Mouse (Mus musculus): ENCODE results near the gene Rnft2. TPM values are rescaled to one million over a fixed set of nuclear protein-coding genes. Genes with fewer than 3 reads are reported as not detected.

Rnft2 gene
- total and polyA plus RNA-seq, 3 experiments = 0.42 to 0.71 TPM; not detected in 1

GRCm38 (mm10) chr5:118190491-118190890, 54.4 kb downstream of the Rnft2 start:
- Histone ChIP-seq H3K36me3 (ENCODE audit: control insufficient read depth in 1 of 2, insufficient read depth in 2 of 2, low read length in 2 of 2) (no peaks in the 10 kb centered on the region), H3K9me3 (replicated peaks; ENCODE audit: insufficient read depth, low read length) (no peaks in the 10 kb centered on the region), H3K79me2 (ENCODE audit: control insufficient read depth, insufficient read depth, low read length, poor library complexity) (no peaks in the 10 kb centered on the region), H3K4me3 (ENCODE audit: control insufficient read depth in 1 of 2, insufficient read depth in 1 of 2, low read depth in 2 of 2, low read length in 2 of 2) (no peak overlapping the region), H3K4me1 (ENCODE audit: control insufficient read depth in 1 of 2, insufficient read depth in 2 of 2, low read length in 2 of 2) (no peaks in the 10 kb centered on the region), H3K27me3 (ENCODE audit: control insufficient read depth in 1 of 2, insufficient read depth in 2 of 2, low read length in 2 of 2) (no peaks in the 10 kb centered on the region), H3K9ac (ENCODE audit: control insufficient read depth, low read depth, low read length, poor library complexity, severe bottlenecking) (no peak overlapping the region), H3K27ac (ENCODE audit: control insufficient read depth, low read depth, low read length) (no peak overlapping the region)
- TF ChIP-seq UBTF (IDR thresholded peaks at IDR 0.05; ENCODE audit: borderline replicate concordance, insufficient read depth, low read depth, low read length) = no peak
- no peak for TF ChIP-seq TAL1 (IDR thresholded peaks at IDR 0.05; ENCODE audit: low read length)
- no peak for TF ChIP-seq EP300 (IDR thresholded peaks at IDR 0.05; ENCODE audit: low read depth in 1 of 2, low read length in 2 of 2)
- no peak for TF ChIP-seq USF2 (IDR thresholded peaks at IDR 0.05; ENCODE audit: borderline replicate concordance in 1 of 2, insufficient read depth in 1 of 2, low read depth in 1 of 2, low read length in 2 of 2)
- no peak for TF ChIP-seq ZMIZ1 (IDR thresholded peaks at IDR 0.05; ENCODE audit: low read depth, low read length)
- TF ChIP-seq ETS1 (IDR thresholded peaks at IDR 0.05; ENCODE audit: low read depth, low read length) = no peak
- TF ChIP-seq ZKSCAN1 (IDR thresholded peaks at IDR 0.05; ENCODE audit: low read depth, low read length) = no peak
- no peak for TF ChIP-seq ELF1 (IDR thresholded peaks at IDR 0.05; ENCODE audit: low read depth, low read length)
- no peak for TF ChIP-seq NRF1 (IDR thresholded peaks at IDR 0.05; ENCODE audit: insufficient read depth, low read depth, low read length, poor library complexity, severe bottlenecking)
- no peak for TF ChIP-seq MYB (IDR thresholded peaks at IDR 0.05; ENCODE audit: low read depth, low read length)
- no peak for TF ChIP-seq ZC3H11A (IDR thresholded peaks at IDR 0.05; ENCODE audit: low read depth, low read length)
- TF ChIP-seq MAX (IDR thresholded peaks at IDR 0.05; ENCODE audit: low read length) = no peak
- TF ChIP-seq BHLHE40 (IDR thresholded peaks at IDR 0.05; ENCODE audit: borderline replicate concordance, low read depth, low read length) = no peak
- no peak for DNase-seq (ENCODE audit: low read depth, low spot score)

- no peaks in the 10 kb centered on the region for H3K27me3 ChIP-seq (ENCODE audit: control insufficient read depth in 1 of 2, insufficient read depth in 2 of 2, low read length in 2 of 2)
These were observed 56.6 kb downstream of the Rnft2 start for GRCm38 (mm10) chr5:118188356-118188755.

More at GRCm38 (mm10) chr5:118188356-118188755, 56.6 kb downstream of the Rnft2 start:
- no peak for DNase-seq (ENCODE audit: low read depth, low spot score)
- H3K9ac ChIP-seq (ENCODE audit: control insufficient read depth, low read depth, low read length, poor library complexity, severe bottlenecking) = no peak overlapping the region
- H3K4me3 ChIP-seq (ENCODE audit: control insufficient read depth in 1 of 2, insufficient read depth in 1 of 2, low read depth in 2 of 2, low read length in 2 of 2) = no peak overlapping the region
- H3K9me3 ChIP-seq (replicated peaks; ENCODE audit: insufficient read depth, low read length) = no peaks in the 10 kb centered on the region
- H3K36me3 ChIP-seq (ENCODE audit: control insufficient read depth in 1 of 2, insufficient read depth in 2 of 2, low read length in 2 of 2) = no peaks in the 10 kb centered on the region
- no peak overlapping the region for H3K27ac ChIP-seq (ENCODE audit: control insufficient read depth, low read depth, low read length)
- H3K79me2 ChIP-seq (ENCODE audit: control insufficient read depth, insufficient read depth, low read length, poor library complexity) = no peaks in the 10 kb centered on the region
- no peak for TF ChIP-seq ZNF384 (IDR thresholded peaks at IDR 0.05; ENCODE audit: low read depth, low read length)
- no peak for TF ChIP-seq CHD1 (IDR thresholded peaks at IDR 0.05; ENCODE audit: low read depth, low read length)
- H3K4me1 ChIP-seq (ENCODE audit: control insufficient read depth in 1 of 2, insufficient read depth in 2 of 2, low read length in 2 of 2) = no peaks in the 10 kb centered on the region
